Mouse (Mus musculus): ENCODE data around the gene Ankrd13d.

- no peak for TF ChIP-seq TCF3 (IDR thresholded peaks at IDR 0.05; ENCODE audit: insufficient read length, low read depth)
- TF ChIP-seq POLR2A (IDR thresholded peaks at IDR 0.05; ENCODE audit: insufficient read length, low read depth) = no peak
- no peak for TF ChIP-seq E2F4 (IDR thresholded peaks at IDR 0.05; ENCODE audit: insufficient read depth)
- TF ChIP-seq SRF (IDR thresholded peaks at IDR 0.05; ENCODE audit: control insufficient read depth, insufficient read length, low read depth) = no peak
Measured at GRCm38 (mm10) chr19:4319272-4319671, 36.3 kb upstream of the Ankrd13d start.

Measured in myocyte (in vitro differentiated cells).